Mouse (Mus musculus): Measurements from ENCODE around the gene Rab3c.
A peak's percentile ranks its signal among the peaks of the same experiment; 100 is the strongest.

The Rab3c gene

DNA sequence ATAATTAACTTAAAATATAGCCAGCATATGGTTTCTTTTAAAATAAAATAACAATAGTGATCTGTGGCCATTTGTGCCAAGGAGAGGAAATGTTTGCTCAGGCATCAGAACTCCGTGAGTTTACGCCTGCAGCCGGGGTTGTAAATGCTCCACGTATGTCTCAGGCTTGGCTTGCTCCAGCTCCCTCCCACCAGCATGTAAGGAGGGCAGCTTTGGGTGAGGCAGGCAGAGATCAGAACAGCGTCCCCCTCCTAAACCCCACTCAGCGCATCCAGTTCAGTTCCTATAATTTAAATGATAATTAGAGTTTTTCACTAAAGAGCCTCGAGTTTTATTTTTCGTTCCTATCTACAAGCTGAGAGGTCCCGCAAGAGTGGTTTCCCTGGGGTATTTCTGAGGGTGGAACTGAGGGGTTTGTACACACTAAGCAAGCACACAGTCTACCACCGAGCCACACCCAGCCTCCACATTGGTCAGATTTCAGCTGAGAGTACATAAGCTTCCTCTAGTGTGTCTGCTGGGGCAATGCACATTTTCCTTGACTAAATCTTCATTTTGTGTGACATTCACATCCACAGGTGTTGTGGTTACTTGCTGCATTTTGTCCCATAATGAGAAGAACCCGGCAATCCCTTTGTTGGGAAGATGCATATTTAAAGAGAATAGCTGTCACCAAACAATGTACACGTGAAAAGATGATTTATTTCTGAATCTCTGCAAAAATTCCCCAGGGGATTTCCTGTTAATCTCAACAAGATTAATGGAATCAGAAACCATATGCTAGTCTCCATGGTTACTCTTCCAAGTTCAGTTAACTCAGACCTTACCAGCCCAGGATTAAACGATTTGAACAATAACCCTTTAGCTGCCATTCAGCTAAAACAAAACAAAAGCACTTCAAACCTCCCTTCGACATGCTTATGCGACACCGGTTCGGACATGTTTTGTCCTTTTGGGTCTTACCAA, 186.8 kb downstream of the Rab3c start:
- DNase-seq: no peak

GRCm38 (mm10) chr13:110083961-110084360, 196.8 kb downstream of the Rab3c start:
- DNase-seq: no peak

- no peak for DNase-seq
Observed at GRCm38 (mm10) chr13:110081174-110081573, 199.6 kb downstream of the Rab3c start.

- no peak for DNase-seq
Observed at GRCm38 (mm10) chr13:110075587-110075986, 205.2 kb downstream of the Rab3c start.

GRCm38 (mm10) chr13:110074180-110074579, 206.6 kb downstream of the Rab3c start:
- no peak for DNase-seq

DNA sequence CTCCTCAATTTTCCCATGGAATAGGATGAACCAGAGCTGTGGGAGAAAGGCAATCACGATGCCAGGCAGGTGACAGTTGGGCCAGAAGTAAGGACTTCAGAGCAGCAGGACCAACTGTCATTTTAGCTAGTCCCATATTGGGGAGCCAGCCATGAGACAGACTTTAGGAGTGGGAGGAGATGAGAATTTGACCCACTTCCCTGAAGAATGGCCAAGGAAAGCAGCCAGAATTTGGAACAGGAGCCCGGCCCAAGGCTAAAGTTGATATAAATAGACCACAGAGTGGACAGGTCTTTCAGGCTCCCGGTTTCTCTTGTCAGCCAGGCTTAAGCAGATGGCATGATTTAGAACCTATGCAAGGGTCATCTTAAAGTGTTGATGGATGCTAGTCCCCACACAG, 213.6 kb downstream of the Rab3c start:
- DNase-seq: no peak

- DNase-seq: no peak
Observed at GRCm38 (mm10) chr13:110066674-110067073, 214.1 kb downstream of the Rab3c start.

DNA sequence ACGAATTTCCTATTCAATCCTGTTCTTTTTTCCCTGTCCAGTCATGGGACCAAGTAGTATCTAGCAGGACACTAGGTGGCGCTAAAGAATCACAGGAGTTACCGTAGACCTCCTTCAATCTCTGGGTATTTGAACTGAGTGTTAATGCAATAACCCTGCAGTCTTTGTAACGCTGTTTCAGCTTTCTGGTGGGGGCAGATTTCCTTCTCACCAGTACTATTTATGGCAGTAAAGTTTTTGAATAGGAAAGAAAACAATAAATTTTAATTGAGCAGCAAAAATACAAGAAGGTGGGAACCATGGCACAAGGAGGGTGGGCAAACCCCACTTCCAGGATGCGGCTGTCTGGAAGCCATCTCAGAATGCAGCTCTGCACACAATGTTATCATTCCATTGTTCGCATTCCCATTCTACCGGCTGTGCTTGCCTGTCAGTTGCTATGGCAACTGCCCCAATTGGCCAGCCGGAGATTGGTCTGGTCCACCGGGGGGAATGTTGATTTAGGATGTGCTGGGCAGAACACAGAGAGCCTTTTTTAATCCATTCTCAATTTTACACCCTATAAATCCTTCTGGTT, 217.9 kb downstream of the Rab3c start:
- peak; percentile 46 for DNase-seq

- DNase-seq: no peak
Observed at GRCm38 (mm10) chr13:110062288-110062687, 218.5 kb downstream of the Rab3c start.

DNA sequence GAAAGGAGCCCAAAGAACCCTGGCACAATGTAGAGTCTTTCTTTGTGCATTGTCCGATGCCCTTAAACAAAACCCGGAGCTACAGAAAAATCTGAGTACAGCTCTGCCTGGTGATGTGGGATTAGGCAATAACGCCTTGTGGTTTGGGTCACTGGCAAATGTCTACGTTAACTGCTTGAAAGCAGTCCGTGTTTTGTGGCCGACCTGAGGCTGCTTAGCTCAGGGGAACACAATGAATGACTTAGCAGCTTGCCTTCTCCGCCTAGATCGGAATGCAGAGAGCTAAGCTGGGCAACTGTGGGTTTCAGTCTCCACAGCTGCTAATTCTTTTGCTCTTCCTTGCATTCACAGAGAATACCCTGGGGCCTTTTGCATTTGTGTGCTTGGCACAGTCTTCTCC, 226.3 kb downstream of the Rab3c start:
- DNase-seq: no peak

- peak; percentile 22 for DNase-seq
Observed at GRCm38 (mm10) chr13:110048767-110049434, 231.9 kb downstream of the Rab3c start.

DNA sequence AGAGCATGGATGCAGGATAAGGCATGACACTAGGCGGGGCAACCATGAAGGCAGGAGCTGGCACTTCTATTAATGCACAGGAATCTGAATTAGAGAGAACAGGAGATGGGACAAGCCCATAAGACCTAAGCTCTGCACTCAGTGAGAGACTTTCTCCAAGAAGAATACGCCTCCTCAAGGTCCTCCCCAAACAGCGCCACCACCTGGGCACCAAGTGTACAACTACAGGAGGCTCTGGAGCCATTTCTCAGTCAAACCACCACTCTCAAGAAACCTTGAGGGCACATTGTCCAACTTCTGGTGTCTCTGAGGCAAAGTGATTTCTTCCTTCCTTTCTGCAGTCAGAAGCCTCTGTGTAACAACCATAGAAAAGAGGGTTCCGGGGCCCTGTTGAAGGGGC, 236.4 kb downstream of the Rab3c start:
- no peak for DNase-seq

- DNase-seq: peak; percentile 42
Observed at GRCm38 (mm10) chr13:110039779-110040498, 240.9 kb downstream of the Rab3c start.

- no peak for DNase-seq
Observed at GRCm38 (mm10) chr13:110039170-110039569, 241.6 kb downstream of the Rab3c start.

DNA sequence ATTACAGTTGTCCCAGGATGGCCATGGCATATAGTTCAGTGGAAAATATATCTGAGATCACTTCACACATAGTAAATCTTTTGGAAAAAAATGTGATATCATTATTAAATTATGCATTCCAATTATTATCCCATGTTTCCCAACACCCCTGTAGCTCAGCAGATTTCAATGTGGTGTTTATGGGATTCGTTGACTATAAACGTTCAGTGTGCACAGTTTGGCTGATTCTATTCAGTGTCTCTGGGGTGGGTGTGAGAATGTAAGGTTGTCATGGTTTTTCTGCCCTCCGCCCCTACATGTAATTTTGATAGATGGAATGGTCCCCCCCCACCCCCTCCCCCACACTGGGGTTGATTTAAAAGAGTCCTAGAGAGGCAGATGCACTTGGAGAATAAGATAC, 242.3 kb downstream of the Rab3c start:
- DNase-seq: no peak

DNA sequence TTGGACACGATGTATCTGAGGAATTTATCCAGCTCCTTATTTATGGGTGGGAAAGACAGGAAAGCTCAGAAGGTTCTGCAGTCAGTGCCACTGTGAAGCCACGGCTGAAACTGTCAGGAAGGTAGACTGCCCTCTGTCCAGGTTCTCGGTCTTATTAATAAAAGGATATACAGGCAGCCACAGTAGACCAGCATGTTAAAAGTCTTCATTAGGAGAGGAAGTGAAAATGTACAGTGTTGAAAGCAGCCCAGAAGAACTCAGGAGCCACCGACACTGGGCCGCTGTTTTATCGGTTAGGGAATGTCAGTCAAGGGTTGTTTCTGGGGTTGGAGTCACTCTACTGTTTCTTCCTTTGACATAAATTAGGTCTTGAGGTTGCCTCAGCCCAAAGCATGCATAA, 245.9 kb downstream of the Rab3c start:
- no peak for DNase-seq

DNA sequence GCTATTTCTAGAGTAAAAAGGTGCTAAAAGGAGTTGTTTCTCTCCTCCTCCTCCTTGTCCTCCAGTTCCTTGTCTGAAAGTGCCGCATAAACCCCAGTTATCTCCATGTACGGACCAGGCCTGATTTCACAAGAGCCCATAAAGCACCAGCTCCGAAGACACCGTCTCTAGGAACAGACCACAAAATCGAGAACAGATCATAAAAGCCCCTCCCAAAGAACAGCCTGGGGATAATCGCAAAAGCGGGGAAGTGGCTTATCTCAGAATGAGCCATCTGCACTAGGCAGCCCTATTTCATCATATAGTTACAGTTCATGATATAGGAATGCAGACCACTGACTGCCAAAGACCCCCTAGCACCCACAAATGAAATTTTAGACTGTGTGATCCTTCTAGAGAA, 246.8 kb downstream of the Rab3c start:
- no peak for DNase-seq

DNA sequence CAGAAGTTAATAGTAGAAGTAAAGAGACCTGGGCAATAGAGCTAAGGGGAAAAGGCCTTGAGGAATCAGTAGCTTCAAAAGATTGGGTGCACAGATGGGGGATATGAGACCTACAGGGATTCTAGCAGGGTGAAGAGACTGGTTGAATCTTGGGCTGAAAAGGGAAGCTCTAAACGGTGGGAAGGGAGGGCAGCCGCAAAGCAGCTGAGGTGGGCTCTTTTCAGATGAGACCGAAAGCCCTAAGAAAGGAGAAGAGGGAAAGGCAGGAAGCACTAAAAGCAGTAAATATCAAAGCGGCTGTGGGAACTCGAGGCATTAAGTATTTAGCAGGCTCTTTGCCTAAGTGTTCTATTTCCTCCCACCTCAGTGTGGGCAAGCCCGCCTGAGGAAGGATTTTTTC, 248.9 kb downstream of the Rab3c start:
- DNase-seq: no peak

DNA sequence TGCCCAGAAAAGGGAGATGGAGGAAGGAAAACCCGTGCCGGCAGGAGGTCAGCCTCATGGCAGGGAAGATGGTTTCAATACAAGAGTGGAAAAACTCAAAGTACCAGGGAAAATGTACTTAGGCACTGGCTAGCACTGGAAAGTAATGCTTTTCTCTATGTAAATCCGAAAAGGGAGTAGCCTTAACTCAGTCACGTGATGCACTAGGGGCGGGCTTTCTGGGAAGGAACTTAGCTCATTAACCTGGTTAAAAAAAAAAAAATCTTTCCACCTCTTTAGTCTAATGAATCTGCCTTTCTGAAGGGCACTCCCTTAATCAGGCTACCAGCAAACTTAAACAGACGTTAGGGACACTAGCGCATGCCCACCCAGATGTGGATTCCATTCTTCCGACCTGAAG, 249.7 kb downstream of the Rab3c start:
- DNase-seq: no peak

GRCm38 (mm10) chr13:110024381-110025161, 256.2 kb downstream of the Rab3c start:
- no peak for DNase-seq

DNA sequence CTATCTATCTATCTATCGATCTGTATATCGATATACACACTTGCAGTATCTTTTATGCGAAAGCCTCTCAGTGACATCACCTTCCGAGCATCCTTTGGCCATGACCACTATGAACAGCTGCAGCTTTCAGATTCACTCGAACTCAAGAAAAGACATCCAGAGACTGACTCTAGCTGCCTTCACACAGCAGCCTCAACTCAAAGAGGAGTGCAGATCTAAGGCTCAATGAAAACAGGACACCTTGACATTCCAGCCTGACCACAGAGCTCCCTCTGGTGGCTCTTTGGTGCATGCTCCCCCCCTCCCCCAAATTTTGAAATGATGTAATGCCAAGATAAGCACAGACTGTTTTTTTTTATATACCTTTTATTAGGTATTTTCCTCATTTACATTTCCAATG, 257.8 kb downstream of the Rab3c start:
- DNase-seq: peak; percentile 12

GRCm38 (mm10) chr13:110019774-110020173, 261.0 kb downstream of the Rab3c start:
- DNase-seq: no peak
